Mouse (Mus musculus): ENCODE data around the gene Slc38a8.

DNA sequence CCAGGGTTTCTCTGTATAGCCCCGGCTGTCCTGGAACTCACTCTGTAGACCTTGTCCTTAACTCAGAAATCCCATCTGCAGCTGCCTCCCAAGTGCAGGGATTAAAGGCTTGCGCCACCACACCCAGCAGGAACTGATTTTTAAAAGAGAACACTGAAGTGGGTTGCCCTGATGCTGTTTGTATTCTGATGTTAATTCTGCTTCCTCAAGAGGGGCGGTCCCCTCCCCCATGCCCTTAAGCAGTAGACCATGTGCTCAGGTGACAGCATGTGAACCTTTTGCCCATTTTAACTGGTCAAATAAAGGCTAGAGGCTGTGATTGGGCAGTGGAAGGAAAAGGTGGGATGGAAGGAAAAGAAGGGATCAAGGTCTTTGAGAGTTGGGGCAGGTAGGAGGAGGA is 14.3 kb upstream of the Slc38a8 start:
- no peak for TF ChIP-seq MYOD1 (IDR thresholded peaks at IDR 0.05; ENCODE audit: control insufficient read depth in 1 of 3, insufficient read length in 2 of 3, low read depth in 2 of 3)
- TF ChIP-seq POLR2A (IDR thresholded peaks at IDR 0.05; ENCODE audit: insufficient read length, low read depth): no peak
- TF ChIP-seq USF1 (IDR thresholded peaks at IDR 0.05; ENCODE audit: low read depth): no peak
- TF ChIP-seq POLR2AphosphoS2 (IDR thresholded peaks at IDR 0.05; ENCODE audit: insufficient read length, low read depth): no peak
- TF ChIP-seq MYOG (IDR thresholded peaks at IDR 0.05; ENCODE audit: control insufficient read depth in 1 of 3, insufficient read depth in 1 of 3, insufficient read length in 2 of 3, low read depth in 2 of 3): no peak

Data from myocyte (in vitro differentiated cells).